Mouse (Mus musculus) layer of hippocampus, adult 2 months (tissue): ENCODE data around the gene Gfra1. TPM values are rescaled to one million over a fixed set of nuclear protein-coding genes. Genes with fewer than 3 reads are reported as not detected.

Source experiments
- DNase-seq, 2 experiments: peaks; one replicate each; pipeline ENCODE4 v3.0.0; 2022; ENCODE audit warnings: low spot score in 2 of 2
- H3K27ac ChIP-seq: fragments of 200-600 bp; 2 replicates; pipeline ENCODE4 v1.8.1; 2022
- H3K4me3 ChIP-seq: fragments of 200-600 bp; 2 replicates; pipeline ENCODE4 v1.8.1; 2022; ENCODE audit warnings: mild to moderate bottlenecking
- CTCF ChIP-seq: fragments of 200-600 bp; conservative IDR thresholded peaks from 2 replicates; pipeline ENCODE4 v1.8.1; 2022; ENCODE audit warnings: antibody characterized with exemption, mild to moderate bottlenecking, moderate library complexity
- total RNA-seq, 2 experiments: library from RNA; stranded (reverse); gene quantifications; 2 replicates each; pipeline ENCODE4 v1.2.3; 2021

Gfra1 gene
- total RNA-seq, 2 experiments from 2014 or later = 59.6 to 67.1 TPM

GRCm38 (mm10) chr19:58455061-58455495 lies 631 bp downstream of the Gfra1 start:
- Histone ChIP-seq H3K4me3 (peak overlapping the region; percentile 73), H3K27ac (peak overlapping the region; percentile 92)
- DNase-seq = peak; percentile 34 to 59
- TF ChIP-seq CTCF = no peak

- DNase-seq = peak; percentile 32 to 53
- H3K27ac ChIP-seq = peak overlapping the region; percentile 92
- TF ChIP-seq CTCF = peak; percentile 60
- H3K4me3 ChIP-seq = peak overlapping the region; percentile 73
Observed at GRCm38 (mm10) chr19:58454261-58455060, 1.2 kb downstream of the Gfra1 start.

- TF ChIP-seq CTCF = no peak
- peak overlapping the region; percentile 92 for H3K27ac ChIP-seq
- peak overlapping the region; percentile 73 for H3K4me3 ChIP-seq
- no peak for DNase-seq
Observed at GRCm38 (mm10) chr19:58453581-58453980, 2.1 kb downstream of the Gfra1 start.

GRCm38 (mm10) chr19:58452941-58453551 lies 2.7 kb downstream of the Gfra1 start:
- TF ChIP-seq CTCF = peak; percentile 19
- no peak for DNase-seq
- H3K27ac ChIP-seq = peak overlapping the region; percentile 92
- peak overlapping the region; percentile 73 for H3K4me3 ChIP-seq

- no peak for DNase-seq
- H3K27ac ChIP-seq = peak overlapping the region; percentile 92; the same call in 1 of the 2 replicates
- TF ChIP-seq CTCF = no peak
- no peak overlapping the region; the same call in 1 of the 2 replicates for H3K4me3 ChIP-seq
Observed at GRCm38 (mm10) chr19:58452178-58452819, 3.4 kb downstream of the Gfra1 start.

GRCm38 (mm10) chr19:58451323-58451722 lies 4.4 kb downstream of the Gfra1 start:
- H3K4me3 ChIP-seq = peak overlapping the region; percentile 29
- TF ChIP-seq CTCF = peak; percentile 51

GRCm38 (mm10) chr19:58450716-58451115 lies 5.0 kb downstream of the Gfra1 start:
- no peak for TF ChIP-seq CTCF
- Histone ChIP-seq H3K27ac (peak overlapping the region; percentile 43), H3K4me3 (peak overlapping the region; percentile 29; the same call in 1 of the 2 replicates)
- no peak for DNase-seq

More at GRCm38 (mm10) chr19:58451323-58451722, 4.4 kb downstream of the Gfra1 start:
- peak overlapping the region; percentile 43 for H3K27ac ChIP-seq
- no peak for DNase-seq

GRCm38 (mm10) chr19:58442785-58443732 lies 12.7 kb downstream of the Gfra1 start:
- no peak for TF ChIP-seq CTCF
- Histone ChIP-seq H3K4me3 (no peak overlapping the region), H3K27ac (no peak overlapping the region)
- no peak for DNase-seq

- H3K4me3 ChIP-seq = no peak overlapping the region
- H3K27ac ChIP-seq = no peak overlapping the region
- DNase-seq = no peak
- TF ChIP-seq CTCF = no peak
Observed at GRCm38 (mm10) chr19:58441785-58442184, 13.9 kb downstream of the Gfra1 start.

GRCm38 (mm10) chr19:58441246-58441645 lies 14.5 kb downstream of the Gfra1 start:
- TF ChIP-seq CTCF = no peak
- Histone ChIP-seq H3K27ac (no peak overlapping the region), H3K4me3 (no peak overlapping the region)
- no peak for DNase-seq

GRCm38 (mm10) chr19:58438762-58439161 lies 16.9 kb downstream of the Gfra1 start:
- TF ChIP-seq CTCF = no peak
- H3K4me3 ChIP-seq = no peak overlapping the region

GRCm38 (mm10) chr19:58437441-58438071 lies 18.2 kb downstream of the Gfra1 start:
- TF ChIP-seq CTCF = no peak
- Histone ChIP-seq H3K27ac (no peak overlapping the region), H3K4me3 (no peak overlapping the region)
- no peak for DNase-seq

More at GRCm38 (mm10) chr19:58438762-58439161, 16.9 kb downstream of the Gfra1 start:
- no peak for DNase-seq
- no peak overlapping the region for H3K27ac ChIP-seq
